Mouse (Mus musculus) forebrain, embryonic 10.5 days (tissue): ENCODE data around the gene Olfr455. TPM values are rescaled to one million over a fixed set of nuclear protein-coding genes. Genes with fewer than 3 reads are reported as not detected.

Experiments
- DNase-seq: peaks from one replicate; pipeline ENCODE4 v3.0.0-alpha.2; 2017; ENCODE audit warnings: low spot score; ENCODE audit errors: extremely low spot score
- H3K27ac ChIP-seq: fragments of 300-500 bp; sonication (generic); 2 replicates; pipeline ENCODE4 v1.5.1; 2016; ENCODE audit warnings: mild to moderate bottlenecking
- H3K27me3 ChIP-seq: fragments of 300-500 bp; sonication (generic); 2 replicates; pipeline ENCODE4 v1.6.1; 2016; ENCODE audit warnings: mild to moderate bottlenecking; ENCODE audit not compliant: poor library complexity, severe bottlenecking
- H3K36me3 ChIP-seq: fragments of 300-500 bp; sonication (generic); replicated peaks from 2 replicates; pipeline ENCODE4 v1.6.1; 2016; ENCODE audit warnings: mild to moderate bottlenecking, moderate library complexity
- H3K4me1 ChIP-seq: fragments of 300-500 bp; sonication (generic); 2 replicates; pipeline ENCODE4 v1.6.1; 2016
- H3K4me3 ChIP-seq: fragments of 300-500 bp; sonication (generic); 2 replicates; pipeline ENCODE4 v1.5.1; 2016; ENCODE audit warnings: mild to moderate bottlenecking, moderate library complexity
- H3K9me3 ChIP-seq: fragments of 300-500 bp; sonication (generic); 2 replicates; pipeline ENCODE4 v1.6.1; 2016; ENCODE audit warnings: mild to moderate bottlenecking, moderate library complexity
- whole genome bisulfite sequencing: fragments of 180-500 bp; shearing (Covaris S2); methylation state at CpG from one replicate; pipeline ENCODE4 v1.1.7; 2016; 5-methylcytosine and 5-hydroxymethylcytosine counted together
- polyA plus RNA-seq: library from polyadenylated mRNA; unstranded; fragments of >200 nt; fragmentation: Nextera tagmentation; extraction: Ambion mirVana; gene quantifications from 2 replicates; pipeline ENCODE4 v1.2.1, GENCODE M21; 2016

The Olfr455 gene
- not detected in 2 replicates for polyA plus RNA-seq

DNA sequence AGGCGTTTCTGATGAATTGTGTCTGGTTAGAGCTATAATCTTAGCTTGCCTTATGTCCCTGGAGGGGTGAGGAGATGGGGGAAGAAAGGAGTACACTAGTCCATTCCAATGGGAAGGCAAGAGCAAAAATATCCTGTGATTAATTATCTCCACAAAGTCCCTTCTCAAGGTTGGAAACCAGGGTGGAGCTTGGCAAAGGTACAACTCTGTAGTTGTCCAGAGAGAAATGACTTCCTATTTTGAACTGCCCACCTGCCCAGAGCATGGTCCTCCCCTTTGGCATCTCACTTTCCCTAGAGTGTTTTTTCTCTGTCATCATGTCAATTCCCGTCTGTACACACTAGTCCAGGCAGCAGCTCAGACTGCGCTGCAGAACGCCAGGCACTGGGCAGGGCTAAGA is at the start of gene Olfr455:
Gene Olfr455 (minus strand): TSS at position 127 of the 400 bp plus-strand sequence.
- Histone ChIP-seq H3K27me3 (no peaks in the 10 kb centered on the region), H3K27ac (no peak within 1 kb of the TSS), H3K9me3 (no peaks in the 10 kb centered on the region), H3K4me1 (no peaks in the 10 kb centered on the region), H3K4me3 (no peak within 1 kb of the TSS), H3K36me3 (no peaks in the 10 kb centered on the region)
- DNase-seq, result no peak
- WGBS, result 88% methylated on average over 4 of the region's 4 CpGs

- DNase-seq, result no peak
- no peak overlapping the region for H3K27ac ChIP-seq
- H3K9me3 ChIP-seq, result no peaks in the 10 kb centered on the region
- no peak overlapping the region for H3K4me3 ChIP-seq
- 83% methylated on average over 17 of the region's 17 CpGs for WGBS
- no peaks in the 10 kb centered on the region for H3K36me3 ChIP-seq
- H3K4me1 ChIP-seq, result peaks cover 3% of the 10 kb centered on the region; the same call in 1 of the 2 replicates
- H3K27me3 ChIP-seq, result no peaks in the 10 kb centered on the region
These were observed 45.9 kb upstream of the Olfr455 start for GRCm38 (mm10) chr6:42593138-42593882.

- Histone ChIP-seq H3K27ac (no peak overlapping the region), H3K9me3 (no peaks in the 10 kb centered on the region), H3K36me3 (no peaks in the 10 kb centered on the region), H3K4me1 (no peaks in the 10 kb centered on the region), H3K4me3 (no peak overlapping the region), H3K27me3 (no peaks in the 10 kb centered on the region)
- no peak for DNase-seq
- 88% methylated on average over 5 of the region's 5 CpGs for WGBS
These were observed 39.2 kb upstream of the Olfr455 start for GRCm38 (mm10) chr6:42586569-42586968.

- Histone ChIP-seq H3K36me3 (no peaks in the 10 kb centered on the region), H3K4me3 (no peak overlapping the region), H3K4me1 (no peaks in the 10 kb centered on the region), H3K9me3 (no peaks in the 10 kb centered on the region), H3K27me3 (no peaks in the 10 kb centered on the region), H3K27ac (no peak overlapping the region)
- peak; percentile 53 for DNase-seq
- WGBS, result 3% methylated on average over 7 of the region's 7 CpGs
These were observed 36.1 kb upstream of the Olfr455 start for GRCm38 (mm10) chr6:42583488-42583872.

DNA sequence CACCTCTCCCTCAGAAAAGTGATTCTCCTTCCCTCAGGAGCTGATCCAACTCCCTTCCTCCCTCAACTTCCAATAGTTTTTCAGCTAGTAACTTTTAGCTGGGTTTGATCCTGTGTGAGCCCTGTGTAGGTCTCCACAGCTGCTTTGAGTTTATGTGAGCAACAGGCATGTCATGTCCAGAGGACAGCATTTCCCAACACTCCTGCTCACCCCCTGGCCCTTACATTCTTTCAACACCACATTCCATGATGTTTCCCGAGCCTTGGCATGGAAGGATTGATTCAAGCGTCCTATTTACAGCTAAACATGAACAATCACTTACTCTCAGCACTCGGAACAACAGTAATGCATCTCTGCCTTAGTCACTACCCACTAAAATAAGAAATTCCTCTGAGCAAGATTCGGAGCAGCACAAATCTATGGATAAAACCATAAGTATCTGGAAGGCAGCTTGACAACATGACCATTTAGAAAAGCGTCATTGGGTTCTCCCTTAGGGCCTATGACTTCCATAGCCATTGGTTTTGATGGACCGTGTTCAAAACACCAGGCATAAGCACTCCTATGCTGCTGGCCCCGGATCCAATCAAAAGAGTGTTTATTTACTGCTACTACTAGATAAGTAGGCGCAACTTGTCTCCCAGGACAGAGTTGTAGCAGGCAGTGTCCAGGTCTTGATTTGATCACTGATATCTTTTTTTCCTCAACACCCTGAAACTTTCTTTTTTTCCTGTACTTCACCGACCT is 35.5 kb upstream of the Olfr455 start:
- Histone ChIP-seq H3K4me3 (no peak overlapping the region), H3K9me3 (no peaks in the 10 kb centered on the region), H3K27me3 (no peaks in the 10 kb centered on the region), H3K4me1 (no peaks in the 10 kb centered on the region), H3K27ac (no peak overlapping the region), H3K36me3 (no peaks in the 10 kb centered on the region)
- no peak for DNase-seq
- WGBS, result 68% methylated on average over 9 of the region's 9 CpGs

- Histone ChIP-seq H3K27ac (no peak overlapping the region), H3K9me3 (no peaks in the 10 kb centered on the region), H3K4me3 (no peak overlapping the region), H3K36me3 (no peaks in the 10 kb centered on the region), H3K4me1 (no peaks in the 10 kb centered on the region), H3K27me3 (no peaks in the 10 kb centered on the region)
- 88% methylated on average over 4 of the region's 4 CpGs for WGBS
- DNase-seq, result no peak
These were observed 31.3 kb upstream of the Olfr455 start for GRCm38 (mm10) chr6:42578678-42579077.

GRCm38 (mm10) chr6:42577433-42577832 is 30.0 kb upstream of the Olfr455 start:
- DNase-seq, result no peak
- Histone ChIP-seq H3K27ac (no peak overlapping the region), H3K4me3 (no peak overlapping the region), H3K36me3 (no peaks in the 10 kb centered on the region), H3K27me3 (no peaks in the 10 kb centered on the region), H3K9me3 (no peaks in the 10 kb centered on the region), H3K4me1 (no peaks in the 10 kb centered on the region)
- WGBS, result 94% methylated on average over 2 of the region's 2 CpGs

DNA sequence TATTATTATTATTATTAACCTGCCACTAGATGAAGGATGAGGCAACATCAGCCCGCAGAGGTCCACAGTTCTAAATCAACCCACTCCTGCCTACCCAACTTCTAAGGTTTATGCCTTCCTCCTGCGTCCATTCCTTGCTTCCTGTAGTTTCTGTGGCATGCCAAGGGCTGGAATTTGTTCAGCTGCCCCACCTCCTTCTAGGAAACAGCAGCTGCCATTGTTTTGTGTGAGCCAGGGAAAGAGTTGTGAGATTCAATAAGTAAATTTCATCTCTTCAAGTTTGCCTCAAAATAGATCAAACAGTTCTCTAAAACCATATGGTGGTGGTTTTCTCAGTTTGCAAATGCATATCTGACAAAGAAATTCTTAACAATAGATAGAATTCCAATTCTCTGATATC is 20.8 kb upstream of the Olfr455 start:
- no peaks in the 10 kb centered on the region for H3K4me1 ChIP-seq
- no peak overlapping the region for H3K27ac ChIP-seq
- no peak for DNase-seq
- no peaks in the 10 kb centered on the region for H3K27me3 ChIP-seq
- WGBS, result 86% methylated on average over 2 of the region's 2 CpGs
- H3K36me3 ChIP-seq, result no peaks in the 10 kb centered on the region
- H3K4me3 ChIP-seq, result no peak overlapping the region
- H3K9me3 ChIP-seq, result no peaks in the 10 kb centered on the region

DNA sequence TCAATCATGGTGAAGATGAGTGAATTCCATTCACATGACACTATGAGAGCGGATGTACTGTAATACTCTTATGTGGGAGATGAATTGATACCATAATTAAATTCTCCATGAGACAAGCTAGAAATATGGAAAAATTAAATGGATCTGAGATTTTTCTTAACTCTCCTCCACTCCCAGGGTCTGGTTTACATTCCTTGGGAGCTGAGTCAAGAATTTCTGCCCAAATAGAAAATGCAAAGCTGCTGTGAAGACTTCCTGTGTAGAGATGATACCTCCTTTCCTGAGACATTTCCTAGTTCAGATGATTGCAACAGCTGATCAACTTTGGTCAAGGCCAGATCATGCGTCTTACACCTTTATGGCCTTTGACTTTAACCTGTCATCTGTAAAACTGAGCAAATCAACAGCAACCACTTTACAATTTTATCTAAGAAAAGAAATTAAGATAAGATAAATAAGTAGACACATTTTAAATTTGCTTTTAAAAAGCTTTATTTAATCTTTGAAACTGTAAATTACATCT is 18.8 kb upstream of the Olfr455 start:
- Histone ChIP-seq H3K9me3 (no peaks in the 10 kb centered on the region), H3K4me3 (no peak overlapping the region), H3K27me3 (no peaks in the 10 kb centered on the region), H3K36me3 (no peaks in the 10 kb centered on the region), H3K4me1 (no peaks in the 10 kb centered on the region), H3K27ac (no peak overlapping the region)
- WGBS, result 93% methylated on average over 2 of the region's 2 CpGs
- no peak for DNase-seq

DNA sequence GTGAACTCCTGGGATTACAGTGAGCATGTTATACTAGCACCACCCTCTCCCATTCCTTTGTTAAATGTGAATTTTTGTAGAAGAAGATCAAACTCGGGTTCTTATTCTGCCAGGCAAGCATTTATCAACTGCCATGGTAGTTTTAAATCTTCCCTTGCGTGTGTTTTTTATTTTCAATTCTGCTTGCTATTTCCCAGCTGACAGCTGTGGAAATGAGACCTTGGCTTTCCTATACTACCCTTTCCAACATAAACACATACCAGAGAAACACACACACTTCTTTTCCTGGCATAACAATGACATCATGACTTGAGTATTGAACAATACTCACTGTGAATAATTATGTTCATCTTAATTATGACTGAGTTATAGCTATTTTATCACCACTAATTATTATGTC is 14.9 kb upstream of the Olfr455 start:
- H3K27ac ChIP-seq, result no peak overlapping the region
- H3K4me1 ChIP-seq, result no peaks in the 10 kb centered on the region
- H3K27me3 ChIP-seq, result no peaks in the 10 kb centered on the region
- H3K4me3 ChIP-seq, result no peak overlapping the region
- no peaks in the 10 kb centered on the region for H3K36me3 ChIP-seq
- no peaks in the 10 kb centered on the region for H3K9me3 ChIP-seq
- DNase-seq, result no peak
- WGBS, result 86% methylated on average over 2 of the region's 2 CpGs

GRCm38 (mm10) chr6:42560885-42561284 is 13.5 kb upstream of the Olfr455 start:
- H3K9me3 ChIP-seq, result no peaks in the 10 kb centered on the region
- no peaks in the 10 kb centered on the region for H3K36me3 ChIP-seq
- no peaks in the 10 kb centered on the region for H3K4me1 ChIP-seq
- no peak for DNase-seq
- no peak overlapping the region for H3K4me3 ChIP-seq
- 92% methylated on average over 5 of the region's 5 CpGs for WGBS
- H3K27me3 ChIP-seq, result no peaks in the 10 kb centered on the region
- no peak overlapping the region for H3K27ac ChIP-seq

DNA sequence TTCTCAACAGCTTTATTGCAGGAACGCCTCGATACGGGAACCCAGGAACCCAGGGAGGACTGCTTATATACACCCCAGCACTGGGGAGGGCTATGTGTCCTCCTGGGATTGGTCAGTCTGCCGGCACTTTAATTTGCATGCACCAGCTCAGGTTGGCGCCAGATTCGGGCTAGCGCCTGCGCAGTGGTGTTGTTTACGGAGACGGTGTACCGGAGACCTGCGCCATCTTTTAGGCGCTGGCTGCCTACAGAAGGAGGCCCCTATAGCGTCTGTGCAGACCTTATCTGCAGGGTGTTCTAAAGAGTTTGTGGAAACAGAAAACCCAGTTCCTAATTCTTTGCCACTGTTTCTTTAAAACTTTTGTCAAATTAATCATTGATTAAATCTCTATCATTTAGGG is 11.3 kb upstream of the Olfr455 start:
- no peaks in the 10 kb centered on the region for H3K36me3 ChIP-seq
- no peak for DNase-seq
- no peak overlapping the region for H3K4me3 ChIP-seq
- WGBS, result 96% methylated on average over 14 of the region's 14 CpGs
- no peaks in the 10 kb centered on the region for H3K4me1 ChIP-seq
- H3K27ac ChIP-seq, result no peak overlapping the region
- no peaks in the 10 kb centered on the region for H3K27me3 ChIP-seq
- H3K9me3 ChIP-seq, result no peaks in the 10 kb centered on the region

DNA sequence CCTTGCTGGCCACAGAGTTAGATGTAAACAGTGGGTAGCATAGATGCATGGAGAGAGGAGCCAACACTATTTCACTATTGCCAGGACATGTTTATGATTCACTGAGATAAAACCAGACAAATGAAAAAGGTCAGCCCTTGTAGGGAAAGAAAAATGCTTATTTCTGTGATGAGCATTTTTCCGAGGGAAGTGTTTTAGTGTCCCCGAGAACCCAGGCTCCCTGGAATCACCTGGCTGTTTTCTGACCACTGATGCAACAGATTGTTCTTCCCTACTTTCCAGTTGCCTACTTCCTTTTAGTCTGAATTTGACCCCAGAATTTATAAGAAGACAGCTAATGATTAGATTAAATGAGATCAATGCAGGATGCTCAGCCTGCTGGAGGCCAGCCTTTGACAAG is 1.2 kb downstream of the Olfr455 start:
- H3K27me3 ChIP-seq, result no peaks in the 10 kb centered on the region
- no peak for DNase-seq
- H3K4me3 ChIP-seq, result no peak overlapping the region
- no peak overlapping the region for H3K27ac ChIP-seq
- no peaks in the 10 kb centered on the region for H3K4me1 ChIP-seq
- 87% methylated on average over 2 of the region's 2 CpGs for WGBS
- no peaks in the 10 kb centered on the region for H3K36me3 ChIP-seq
- H3K9me3 ChIP-seq, result no peaks in the 10 kb centered on the region
